Mouse (Mus musculus) embryo, embryonic 11.5 days (tissue): ENCODE data around the gene Slc36a4.

Source experiments
- DNase-seq: peaks from one replicate; pipeline ENCODE4 v3.0.0-alpha.2; 2012; ENCODE audit warnings: low read depth, low spot score

The Slc36a4 gene

GRCm38 (mm10) chr9:15722506-15722905 is 13.0 kb downstream of the Slc36a4 start:
- DNase-seq = no peak

- no peak for DNase-seq
Measured at GRCm38 (mm10) chr9:15727168-15727567, 17.6 kb downstream of the Slc36a4 start.

GRCm38 (mm10) chr9:15731758-15732748 is 22.5 kb downstream of the Slc36a4 start:
- DNase-seq = no peak

GRCm38 (mm10) chr9:15734056-15734866 is 24.7 kb downstream of the Slc36a4 start:
- DNase-seq = no peak

GRCm38 (mm10) chr9:15734867-15735131 is 25.3 kb downstream of the Slc36a4 start:
- DNase-seq = no peak

- DNase-seq = no peak
Measured at GRCm38 (mm10) chr9:15737522-15737921, 28.0 kb downstream of the Slc36a4 start.

GRCm38 (mm10) chr9:15741428-15741827 is 31.9 kb downstream of the Slc36a4 start:
- no peak for DNase-seq

GRCm38 (mm10) chr9:15741931-15742330 is 32.4 kb downstream of the Slc36a4 start:
- no peak for DNase-seq

- no peak for DNase-seq
Measured at GRCm38 (mm10) chr9:15745985-15746607, 36.6 kb downstream of the Slc36a4 start.

GRCm38 (mm10) chr9:15746636-15747035 is 37.1 kb downstream of the Slc36a4 start:
- no peak for DNase-seq

- DNase-seq = no peak
Measured at GRCm38 (mm10) chr9:15748383-15748782, 38.8 kb downstream of the Slc36a4 start.

GRCm38 (mm10) chr9:15759318-15759717 is 49.8 kb downstream of the Slc36a4 start:
- no peak for DNase-seq

GRCm38 (mm10) chr9:15766379-15766778 is 56.8 kb downstream of the Slc36a4 start:
- no peak for DNase-seq

GRCm38 (mm10) chr9:15766821-15767220 is 57.3 kb downstream of the Slc36a4 start:
- DNase-seq = no peak

- no peak for DNase-seq
Measured at GRCm38 (mm10) chr9:15772766-15773165, 63.2 kb downstream of the Slc36a4 start.

- DNase-seq = no peak
Measured at GRCm38 (mm10) chr9:15773426-15773825, 63.9 kb downstream of the Slc36a4 start.

- no peak for DNase-seq
Measured at GRCm38 (mm10) chr9:15774911-15775310, 65.4 kb downstream of the Slc36a4 start.

- DNase-seq = no peak
Measured at GRCm38 (mm10) chr9:15781936-15782335, 72.4 kb downstream of the Slc36a4 start.

GRCm38 (mm10) chr9:15786192-15786591 is 76.7 kb downstream of the Slc36a4 start:
- DNase-seq = no peak

GRCm38 (mm10) chr9:15786610-15787009 is 77.1 kb downstream of the Slc36a4 start:
- no peak for DNase-seq

GRCm38 (mm10) chr9:15792076-15792475 is 82.5 kb downstream of the Slc36a4 start:
- DNase-seq = no peak
